Mouse (Mus musculus): Measurements from ENCODE around the gene Cluh.

GRCm38 (mm10) chr11:74666284-74666652, 17.0 kb downstream of the Cluh start:
- TF ChIP-seq POLR2A (IDR thresholded peaks at IDR 0.05; ENCODE audit: borderline replicate concordance, insufficient read depth, low read length) (no peak), CTCF (IDR thresholded peaks at IDR 0.05; ENCODE audit: borderline replicate concordance, insufficient read depth, low read depth, low read length) (no peak)
